Mouse (Mus musculus) liver, postnatal 0 days (tissue): Measurements from ENCODE around the gene Rap1b.

Source experiments
- CTCF ChIP-seq: sonication (generic); IDR thresholded peaks from 2 replicates; pipeline ENCODE4 v1.5.1; 2016; ENCODE audit warnings: antibody characterized with exemption, low read depth
- EP300 ChIP-seq: IDR thresholded peaks from 2 replicates; pipeline ENCODE4 v1.6.1; 2016; ENCODE audit warnings: antibody characterized with exemption, low read depth, mild to moderate bottlenecking

GRCm38 (mm10) chr10:117895186-117895585 lies 49.4 kb upstream of the Rap1b start:
- TF ChIP-seq EP300 (no peak), CTCF (no peak)
